Mouse (Mus musculus) c-Kit-positive CD71-positive TER-119-positive erythroid progenitor cells, embryonic 14.5 days (primary cell): ENCODE results near the gene Kcnc1.

Experiments used
- DNase-seq: peaks from one replicate; pipeline ENCODE4 v3.0.0-alpha.2; 2013; ENCODE audit warnings: low spot score

Gene Kcnc1

GRCm38 (mm10) chr7:46422764-46423412, 26.6 kb downstream of the Kcnc1 start:
- peak; percentile 12 for DNase-seq

GRCm38 (mm10) chr7:46423951-46424350, 27.7 kb downstream of the Kcnc1 start:
- DNase-seq = no peak

DNA sequence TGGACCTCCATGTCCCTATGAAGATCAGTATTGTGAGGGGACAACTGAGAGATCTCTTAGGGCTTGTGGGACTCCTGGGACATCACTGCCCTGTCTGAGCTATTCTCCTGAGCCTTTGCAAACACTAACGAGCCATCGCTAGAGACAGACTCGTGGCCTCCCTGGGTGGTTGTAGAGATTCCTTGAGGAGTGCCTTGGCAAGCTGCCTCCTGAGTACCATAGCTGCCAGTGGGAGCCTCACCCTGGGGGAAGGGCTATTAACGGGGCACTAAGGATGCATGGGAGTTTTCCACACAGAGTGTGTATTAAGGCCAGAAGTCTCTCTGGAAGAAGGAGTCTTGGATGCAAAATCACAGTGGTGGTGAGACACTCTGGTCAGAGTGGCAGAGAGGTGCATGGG, 28.7 kb downstream of the Kcnc1 start:
- no peak for DNase-seq

GRCm38 (mm10) chr7:46433874-46434273, 37.6 kb downstream of the Kcnc1 start:
- DNase-seq = no peak

DNA sequence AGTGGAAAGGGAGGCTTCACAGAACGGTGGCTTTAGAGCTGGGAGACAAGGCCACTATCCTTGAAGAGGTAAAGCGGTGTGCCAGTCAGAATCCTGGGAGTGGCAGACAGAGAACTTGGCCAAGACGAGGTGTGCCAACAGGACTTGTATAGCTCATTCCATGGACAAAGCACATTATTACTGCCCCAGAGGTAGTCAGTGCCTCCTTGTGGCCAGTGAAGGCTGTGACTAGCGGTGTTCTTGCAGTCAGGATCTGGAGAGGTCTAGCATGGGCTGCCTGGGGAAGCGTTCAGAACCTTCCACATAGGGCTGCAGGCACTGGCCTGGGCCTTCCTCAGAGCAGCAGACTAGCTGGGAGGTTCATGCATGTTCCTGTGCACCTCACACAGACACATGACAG, 39.5 kb downstream of the Kcnc1 start:
- DNase-seq = no peak

DNA sequence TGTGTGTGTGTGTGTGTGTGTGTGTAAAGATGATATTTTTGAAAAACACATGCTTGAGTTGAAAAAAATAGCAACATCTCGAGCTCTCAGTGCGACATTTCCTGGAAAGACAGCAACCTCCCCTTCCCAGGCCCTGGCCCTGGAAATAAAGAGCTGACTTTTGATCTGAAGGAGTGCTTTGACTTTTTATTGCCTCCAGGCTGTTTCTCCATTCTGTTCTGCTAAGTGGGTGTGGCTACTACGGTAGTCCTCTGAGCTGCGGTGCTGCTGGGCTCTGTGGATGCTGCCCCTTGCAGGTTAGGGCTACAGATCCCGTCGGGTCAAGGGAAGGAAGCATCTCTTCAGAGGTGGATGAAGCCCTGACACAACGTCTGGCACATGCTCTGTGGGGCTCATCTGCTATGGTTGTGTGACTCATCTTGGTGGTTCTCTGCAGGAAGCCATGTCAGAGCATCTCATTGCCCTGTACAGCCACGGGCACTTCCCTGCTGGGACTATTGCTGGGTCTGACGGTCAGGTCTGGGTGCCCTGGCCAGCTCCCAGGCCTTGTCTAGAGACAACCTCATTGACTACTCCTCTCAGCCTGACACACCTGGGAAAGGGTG, 42.3 kb downstream of the Kcnc1 start:
- no peak for DNase-seq

- no peak for DNase-seq
These were observed 46.9 kb downstream of the Kcnc1 start for GRCm38 (mm10) chr7:46443163-46443562.

GRCm38 (mm10) chr7:46445896-46446295, 49.6 kb downstream of the Kcnc1 start:
- no peak for DNase-seq

DNA sequence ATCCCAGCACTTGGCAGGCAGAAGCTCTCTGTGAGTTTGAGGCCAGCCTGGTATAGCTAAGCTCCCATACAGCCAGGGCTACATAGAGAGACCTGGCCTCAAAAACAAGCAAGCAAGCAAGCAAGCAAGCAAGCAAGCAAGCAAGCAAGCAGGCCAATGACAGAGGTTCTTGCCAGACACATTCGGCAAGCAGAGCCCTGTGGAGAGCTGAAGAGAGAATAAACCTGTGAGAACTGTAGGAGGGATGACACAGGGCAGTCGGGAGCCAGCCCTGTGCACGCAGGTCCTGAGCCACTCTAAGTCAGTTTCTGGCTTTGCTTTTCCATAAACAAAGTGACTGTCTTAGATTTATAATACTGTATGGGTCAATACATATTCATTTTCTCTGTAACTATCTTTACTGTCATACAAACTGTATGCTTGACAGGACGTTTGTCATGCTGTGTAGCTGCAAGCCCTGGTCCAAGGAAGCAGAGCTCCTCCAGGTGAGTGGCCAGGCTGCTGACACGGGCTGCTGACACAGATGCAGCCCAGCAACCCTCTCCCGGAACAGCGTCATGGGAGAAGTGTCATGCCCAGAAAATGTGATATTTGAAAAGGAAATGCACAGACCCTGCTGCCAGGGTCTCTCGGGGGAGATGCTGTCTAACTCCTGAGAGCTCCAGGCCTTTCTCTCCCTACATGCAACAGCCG, 51.3 kb downstream of the Kcnc1 start:
- DNase-seq = no peak

DNA sequence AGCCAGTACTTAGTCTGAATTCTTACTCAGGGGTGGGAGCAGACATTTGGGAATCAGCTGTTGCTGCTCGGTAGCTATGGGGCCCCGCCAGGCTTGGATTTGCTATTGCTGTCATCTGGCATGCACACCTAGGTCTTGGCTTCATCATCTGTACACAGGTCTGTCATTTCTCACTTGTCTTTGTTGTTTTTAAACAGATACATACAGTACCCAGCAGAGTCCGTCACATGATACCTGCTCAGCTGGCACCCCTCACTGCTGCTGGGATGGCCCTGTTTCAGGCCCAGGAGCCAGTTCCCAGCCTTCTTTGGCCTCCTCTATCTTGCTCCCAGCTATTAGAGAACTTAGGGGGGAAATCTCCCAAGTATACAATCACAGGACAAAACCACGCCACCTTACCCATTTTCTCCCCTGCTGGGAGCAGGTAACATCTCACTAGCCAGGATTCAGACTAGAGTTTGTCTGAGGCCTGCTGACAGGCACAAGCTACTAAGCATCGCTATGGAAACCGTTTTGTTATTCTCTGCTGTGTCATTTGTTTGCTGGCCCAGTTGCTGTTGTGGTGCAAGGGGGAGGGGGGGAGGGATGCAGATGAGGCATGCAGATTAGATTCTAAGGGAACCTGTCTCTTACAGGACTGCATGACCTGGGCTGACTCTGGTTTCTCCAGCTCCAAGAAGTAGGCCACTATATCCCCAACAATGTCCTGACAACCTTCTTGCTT, 52.8 kb downstream of the Kcnc1 start:
- DNase-seq = no peak

- DNase-seq = no peak
These were observed 57.8 kb downstream of the Kcnc1 start for GRCm38 (mm10) chr7:46453930-46454679.

DNA sequence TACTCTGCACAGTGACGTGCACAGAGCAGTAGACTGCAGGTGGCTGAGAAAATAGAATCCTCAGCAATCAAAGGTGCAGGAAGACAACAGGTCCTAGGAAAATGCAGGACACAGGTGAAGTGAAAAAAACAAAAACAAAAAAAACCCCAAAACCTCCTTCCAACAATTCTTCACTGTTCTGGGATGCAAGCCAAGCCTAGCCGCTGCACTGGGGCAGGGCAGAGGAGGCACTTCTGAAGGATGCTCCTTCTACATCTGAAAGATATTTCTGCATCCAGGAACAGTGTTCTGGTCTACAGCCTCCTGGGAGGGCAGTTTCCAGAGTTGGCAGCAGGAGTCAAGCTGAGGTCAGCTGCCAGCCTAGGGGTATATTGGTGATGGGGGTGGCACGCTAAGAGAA, 61.6 kb downstream of the Kcnc1 start:
- DNase-seq = no peak

GRCm38 (mm10) chr7:46459200-46459599, 62.9 kb downstream of the Kcnc1 start:
- no peak for DNase-seq

DNA sequence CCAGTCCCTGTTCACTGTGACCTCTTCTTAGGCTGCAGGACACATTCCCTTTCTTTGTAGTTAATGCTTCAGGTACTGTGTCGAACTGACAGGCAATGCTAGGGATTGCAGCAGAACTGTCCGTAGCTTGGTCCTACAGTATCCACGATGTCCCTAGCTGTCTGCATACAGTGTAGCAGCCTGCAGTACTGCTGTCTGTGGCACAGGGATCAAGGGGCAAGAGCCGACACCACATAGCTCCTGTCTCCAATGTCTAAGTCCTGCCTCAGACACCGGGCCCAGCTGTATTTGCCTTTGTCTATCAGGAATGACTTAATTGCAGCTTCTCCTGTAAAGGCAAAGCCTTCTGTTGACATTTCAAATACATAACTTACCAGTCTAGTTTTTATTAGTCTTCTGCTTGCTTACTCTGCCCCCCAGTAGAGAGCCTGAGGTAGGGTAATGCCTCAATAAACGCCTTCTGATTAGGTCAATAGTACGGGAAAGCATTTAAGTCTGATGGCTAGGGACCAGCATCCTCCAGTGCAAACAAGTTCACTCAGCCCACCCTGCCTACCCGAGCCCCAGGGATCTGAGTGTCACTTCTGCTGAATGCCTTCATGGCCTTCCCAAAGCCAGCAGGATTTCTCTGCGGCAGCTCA, 63.4 kb downstream of the Kcnc1 start:
- no peak for DNase-seq

GRCm38 (mm10) chr7:46462287-46462686, 66.0 kb downstream of the Kcnc1 start:
- no peak for DNase-seq

GRCm38 (mm10) chr7:46463136-46463535, 66.8 kb downstream of the Kcnc1 start:
- no peak for DNase-seq

DNA sequence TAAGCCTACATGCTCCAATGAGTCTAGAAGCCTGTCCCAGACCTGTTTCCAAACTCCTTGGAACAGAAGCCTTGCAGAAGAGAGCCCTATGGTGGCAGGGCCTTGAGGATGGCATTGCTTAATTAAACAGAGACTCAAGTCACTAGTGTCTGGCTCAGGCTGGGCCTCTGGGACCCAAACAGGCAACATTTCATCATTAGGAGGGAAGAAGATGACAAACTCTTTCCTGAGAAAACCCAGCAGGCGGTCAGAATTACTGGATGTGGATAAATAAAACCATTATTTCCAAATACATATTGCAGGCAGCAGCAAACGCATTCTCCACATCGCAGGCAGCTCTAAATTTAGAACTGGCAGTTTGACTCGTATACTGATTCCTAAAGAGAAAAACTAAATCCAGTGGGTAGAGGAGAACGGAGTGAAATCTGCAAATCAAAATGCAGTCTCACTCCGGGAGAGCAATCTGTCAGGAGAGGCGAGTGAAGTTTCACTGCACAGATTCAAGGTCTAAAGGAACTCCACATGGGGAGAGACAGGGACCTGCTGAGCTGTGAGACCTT, 70.2 kb downstream of the Kcnc1 start:
- DNase-seq = no peak

DNA sequence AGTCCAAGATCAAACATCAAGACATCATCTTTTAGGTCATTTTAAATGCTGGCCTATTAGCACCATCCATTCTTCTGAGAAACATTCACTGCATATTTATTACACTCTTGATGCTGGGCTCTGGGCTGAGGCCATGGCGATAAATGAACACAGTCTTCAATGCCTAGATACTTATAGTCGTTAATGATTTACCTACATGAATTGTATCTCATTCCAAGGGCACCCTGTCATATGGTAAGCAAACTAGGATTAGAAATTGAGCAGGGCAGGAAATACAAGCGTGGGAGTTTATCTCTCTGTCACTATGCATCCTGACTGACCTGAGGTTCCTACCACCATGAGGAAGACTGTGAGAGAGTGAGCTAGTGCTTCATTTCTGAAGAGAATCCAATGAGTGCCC, 73.2 kb downstream of the Kcnc1 start:
- DNase-seq = no peak

DNA sequence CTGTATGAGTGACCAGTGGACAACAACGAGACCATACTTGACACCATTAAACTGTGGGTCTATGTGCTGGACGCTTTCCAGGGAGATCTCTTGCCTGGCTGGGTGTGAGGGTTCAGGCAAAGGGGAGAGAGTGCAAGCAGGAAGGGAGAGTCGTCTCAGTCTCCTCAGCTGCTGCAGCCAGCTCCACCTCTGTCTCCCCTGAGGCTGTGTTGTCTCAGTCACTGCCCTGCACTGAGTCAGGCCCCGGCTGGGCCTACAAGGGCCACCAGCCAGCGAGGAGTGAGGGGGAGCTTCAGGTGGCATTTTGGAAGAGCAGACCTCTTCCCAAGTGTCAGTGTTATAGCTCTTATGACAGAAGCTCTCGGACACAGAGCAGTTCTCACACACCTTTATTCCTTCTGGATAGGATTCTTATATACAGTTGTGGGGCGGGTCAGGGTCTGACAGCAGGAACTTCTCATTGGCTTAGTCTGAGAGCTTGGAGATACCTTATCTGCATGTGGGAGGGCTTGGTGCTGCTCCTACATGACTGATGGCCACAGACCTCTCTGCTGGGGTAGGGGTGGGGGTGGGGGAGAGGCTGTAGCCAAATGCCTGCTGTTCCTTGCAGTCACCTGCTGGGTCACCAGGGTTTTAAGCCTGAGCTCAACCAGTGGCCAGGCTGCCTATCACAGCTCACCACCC, 74.9 kb downstream of the Kcnc1 start:
- no peak for DNase-seq

- no peak for DNase-seq
These were observed 76.8 kb downstream of the Kcnc1 start for GRCm38 (mm10) chr7:46473141-46473540.

DNA sequence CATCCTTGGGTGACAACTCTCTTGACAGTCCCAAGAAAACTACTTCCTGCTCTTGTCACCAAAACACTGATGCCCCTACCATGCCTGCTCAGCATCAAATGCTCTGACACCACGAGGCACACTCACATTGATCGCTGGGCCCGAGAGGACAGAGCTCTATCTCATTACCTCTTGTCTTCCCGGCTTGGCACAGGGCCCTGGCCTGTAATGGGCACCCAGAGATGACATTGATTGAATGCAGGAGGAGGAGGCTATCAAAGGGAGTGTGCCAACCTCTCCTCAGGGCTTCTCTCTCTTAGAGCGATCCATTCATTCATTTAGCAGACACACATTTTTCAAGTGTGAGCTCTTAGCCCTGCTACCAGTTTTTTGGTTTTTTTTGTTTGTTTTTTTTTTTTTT, 79.2 kb downstream of the Kcnc1 start:
- no peak for DNase-seq
